ENCODE assay signal across 23 mouse cellular contexts in the genomic region with DNA sequence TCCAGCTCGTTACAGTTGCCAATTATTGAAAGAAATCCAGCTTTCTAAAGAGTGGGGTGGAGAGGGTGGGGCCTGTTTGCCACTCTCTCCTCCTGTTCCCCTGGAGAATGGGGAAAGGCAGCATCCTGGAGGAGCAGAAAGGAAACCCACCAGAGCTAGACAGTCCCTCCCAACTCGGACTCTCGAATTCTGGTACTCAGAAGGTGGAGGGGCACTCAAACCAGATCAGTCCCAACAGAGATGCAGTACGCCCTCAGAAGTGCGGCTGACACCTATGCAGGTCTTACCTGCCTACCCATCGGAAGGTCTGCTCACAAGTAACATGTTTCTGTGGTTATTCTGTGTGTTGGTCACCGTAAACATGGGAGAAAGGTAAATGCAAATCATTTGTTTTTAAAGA.
DNase-seq lines count a peak whose midpoint lies in the region; ATAC-seq and TF ChIP-seq lines count a peak whose summit lies in the region.
"Had no signal": no experiment of that assay in that cellular context is flagged by ENCODE, and none has a peak within 500 bp of the region (broad histone marks: within the 10 kb centered on the region; RNA-seq: fewer than 3 reads in every experiment).

No protein-coding gene starts in this region.

- TF ChIP-seq CTCF in heart, adult 2 months (IDR thresholded peaks at IDR 0.05): no peak
- no peak for TF ChIP-seq CTCF in liver, adult 2 months (IDR thresholded peaks at IDR 0.05; ENCODE audit: low read depth, low read length)

- H3K79me2 ChIP-seq in heart, adult 2 months (replicated peaks; ENCODE audit: control insufficient read depth, insufficient read depth, low read length): no peaks in the 10 kb centered on the region
- H3K79me2 ChIP-seq in liver, adult 2 months (ENCODE audit: control insufficient read depth, insufficient read depth, low read length): no peaks in the 10 kb centered on the region

- peak overlapping the region; percentile 42; the same call in 1 of the 2 replicates for H3K27ac ChIP-seq in heart, embryonic 10.5 days
- no peak overlapping the region for H3K27ac ChIP-seq in heart, adult 2 months
- 0 out of 2 replicates have a peak overlapping the region, but pooled peaks have one; percentile 9 for H3K27ac ChIP-seq in heart, embryonic 15.5 days
- H3K27ac ChIP-seq in liver, adult 2 months (replicated peaks; ENCODE audit: insufficient read depth, low read depth, low read length): peak overlapping the region; percentile 95
- H3K27ac ChIP-seq in liver, embryonic 12.5 days: no peak overlapping the region
- H3K27ac ChIP-seq: forebrain, embryonic 10.5 days; forebrain, embryonic 13.5 days; hindbrain, embryonic 14.5 days; hindbrain, postnatal 0 days had no signal

- no peak overlapping the region for H3K4me3 ChIP-seq in heart, embryonic 10.5 days
- no peak overlapping the region for H3K4me3 ChIP-seq in heart, adult 2 months
- H3K4me3 ChIP-seq in heart, embryonic 15.5 days: no peak overlapping the region
- no peak overlapping the region for H3K4me3 ChIP-seq in liver, adult 2 months (ENCODE audit: insufficient read depth, low read depth, low read length)
- no peak overlapping the region for H3K4me3 ChIP-seq in liver, embryonic 12.5 days
- H3K4me3 ChIP-seq: forebrain, embryonic 10.5 days; forebrain, embryonic 13.5 days had no signal

- 91% methylated on average over 7 of the region's 7 CpGs for WGBS in heart, embryonic 10.5 days
- WGBS in heart, adult 2 months: 81% methylated on average over 7 of the region's 7 CpGs
- WGBS in heart, embryonic 15.5 days: 93% methylated on average over 7 of the region's 7 CpGs
- 91% methylated on average over 7 of the region's 7 CpGs for WGBS in liver, adult 2 months
- 85% methylated on average over 7 of the region's 7 CpGs for WGBS in liver, embryonic 12.5 days (ENCODE audit: insufficient replicate concordance)

- H3K4me2 ChIP-seq in heart, embryonic 15.5 days: no peak overlapping the region
- H3K4me2 ChIP-seq in liver, embryonic 12.5 days: no peak overlapping the region
- H3K4me2 ChIP-seq: forebrain, embryonic 13.5 days; hindbrain, embryonic 14.5 days had no signal

- TF ChIP-seq POLR2A in heart, adult 2 months (IDR thresholded peaks at IDR 0.05; ENCODE audit: insufficient read depth, low read depth, low read length): no peak
- no peak for TF ChIP-seq POLR2A in liver, adult 2 months (IDR thresholded peaks at IDR 0.05; ENCODE audit: extremely low read depth, insufficient read depth, low read length)

- intact Hi-C loops in heart, adult 2 months (cut with DNase I): no loop called here
- intact Hi-C loops in heart, postnatal 10 days (cut with DNase I): no loop called here

- DNase-seq in heart, embryonic 10.5 days (ENCODE audit: low spot score): no peak
- no peak for DNase-seq in heart, adult 2 months
- no peak for DNase-seq in heart, postnatal 10 days
- DNase-seq in liver, adult 2 months (ENCODE audit: extremely low read depth, low read depth, low spot score): no peak
- peak; percentile 35 for DNase-seq in testis, postnatal 10 days (ENCODE audit: low spot score)
- DNase-seq in testis, postnatal 14 days (ENCODE audit: low spot score): no peak
- DNase-seq: cerebellum, adult 18-20 months; cerebellum, adult 9-10 months; cerebellum, postnatal 14 days; gastrocnemius, postnatal 10 days; gastrocnemius, postnatal 36 days had no signal

- no peak for ATAC-seq in heart, embryonic 15.5 days (replicated peaks; ENCODE audit: insufficient number of reproducible peaks, insufficient read depth, low FRiP score, low read depth)
- no peak for ATAC-seq in liver, embryonic 12.5 days
- ATAC-seq: forebrain, embryonic 13.5 days; forebrain, embryonic 16.5 days; hindbrain, postnatal 0 days; inflammation-experienced regulatory T-cells, adult 6 months; intestine, embryonic 16.5 days; Patski had no signal

- no peaks in the 10 kb centered on the region for H3K27me3 ChIP-seq in heart, embryonic 10.5 days (ENCODE audit: insufficient read depth, poor library complexity, severe bottlenecking)
- H3K27me3 ChIP-seq in heart, adult 2 months (ENCODE audit: control insufficient read depth, insufficient read depth, low read length): no peaks in the 10 kb centered on the region
- no peaks in the 10 kb centered on the region for H3K27me3 ChIP-seq in heart, embryonic 15.5 days
- H3K27me3 ChIP-seq in liver, adult 2 months (ENCODE audit: control insufficient read depth, insufficient read depth, low read length): no peaks in the 10 kb centered on the region
- no peaks in the 10 kb centered on the region for H3K27me3 ChIP-seq in liver, embryonic 12.5 days (replicated peaks)
- H3K27me3 ChIP-seq: CH12.LX; forebrain, embryonic 13.5 days; Patski had no signal

- no peaks in the 10 kb centered on the region for H3K9me3 ChIP-seq in heart, embryonic 10.5 days
- no peaks in the 10 kb centered on the region for H3K9me3 ChIP-seq in heart, embryonic 15.5 days (replicated peaks)
- no peaks in the 10 kb centered on the region for H3K9me3 ChIP-seq in liver, embryonic 12.5 days (replicated peaks)
- H3K9me3 ChIP-seq: forebrain, embryonic 13.5 days; G1E had no signal

- peaks cover 21% of the 10 kb centered on the region for H3K4me1 ChIP-seq in heart, embryonic 10.5 days
- peaks cover 16% of the 10 kb centered on the region for H3K4me1 ChIP-seq in heart, adult 2 months (ENCODE audit: control insufficient read depth, insufficient read depth, low read length)
- peaks cover 32% of the 10 kb centered on the region for H3K4me1 ChIP-seq in heart, embryonic 15.5 days (replicated peaks)
- H3K4me1 ChIP-seq in liver, adult 2 months (ENCODE audit: control insufficient read depth, insufficient read depth, low read length): peaks cover 28% of the 10 kb centered on the region
- peaks cover 37% of the 10 kb centered on the region for H3K4me1 ChIP-seq in liver, embryonic 12.5 days

- H3K9ac ChIP-seq in heart, adult 2 months (ENCODE audit: low read depth, low read length): no peak overlapping the region
- no peak overlapping the region for H3K9ac ChIP-seq in heart, embryonic 15.5 days
- H3K9ac ChIP-seq in liver, adult 2 months (ENCODE audit: low read depth, low read length): no peak overlapping the region
- no peak overlapping the region for H3K9ac ChIP-seq in liver, embryonic 12.5 days
- H3K9ac ChIP-seq: forebrain, embryonic 13.5 days; hindbrain, embryonic 14.5 days had no signal

- TF ChIP-seq EP300 in heart, adult 2 months (IDR thresholded peaks at IDR 0.05; ENCODE audit: insufficient read depth, low read depth, low read length): no peak

- H3K36me3 ChIP-seq in heart, embryonic 10.5 days: no peaks in the 10 kb centered on the region
- H3K36me3 ChIP-seq in heart, adult 2 months (ENCODE audit: control insufficient read depth, insufficient read depth, low read length): no peaks in the 10 kb centered on the region; the same call in none of the 2 replicates
- H3K36me3 ChIP-seq in heart, embryonic 15.5 days: no peaks in the 10 kb centered on the region
- no peaks in the 10 kb centered on the region for H3K36me3 ChIP-seq in liver, adult 2 months (ENCODE audit: control insufficient read depth, insufficient read depth, low read length)
- peaks cover 61% of the 10 kb centered on the region for H3K36me3 ChIP-seq in liver, embryonic 12.5 days
- H3K36me3 ChIP-seq: forebrain, embryonic 10.5 days had no signal

Comparison
In these comparisons a context has a peak if more than half of its experiments do, and no peak if none do; other contexts are left out.
1. H3K27ac ChIP-seq: peak in heart, embryonic 10.5 days (single experiment), heart, embryonic 15.5 days (single experiment) and liver, adult 2 months (single experiment); none in heart, adult 2 months (single experiment) and liver, embryonic 12.5 days (single experiment).